Mouse (Mus musculus): Measurements from ENCODE around the gene Ltb4r2. TPM values are rescaled to one million over a fixed set of nuclear protein-coding genes. Genes with fewer than 3 reads are reported as not detected.
"Not testable (repeated sequence)": the region's sequence is repeated elsewhere in the genome, so short reads cannot be mapped to it uniquely, and the experiment has no call there.

The Ltb4r2 gene
- total RNA-seq, 2 experiments from 2014 or later = 0.22 TPM; not detected in 1

- TF ChIP-seq CTCF (conservative IDR thresholded peaks at IDR 0.05) = peak; percentile 43
- no peak overlapping the region for H3K27ac ChIP-seq
- H3K4me3 ChIP-seq = no peak overlapping the region; the same call in 1 of the 2 replicates
- DNase-seq (ENCODE audit: low spot score in 2 of 2) = no peak
Measured at GRCm38 (mm10) chr14:55747051-55747847, 14.0 kb upstream of the Ltb4r2 start.

GRCm38 (mm10) chr14:55757566-55757965, 3.7 kb upstream of the Ltb4r2 start:
- H3K27ac ChIP-seq = no peak overlapping the region
- TF ChIP-seq CTCF (conservative IDR thresholded peaks at IDR 0.05) = no peak
- H3K4me3 ChIP-seq = no peak overlapping the region
- no peak for DNase-seq (ENCODE audit: low spot score in 2 of 2)

GRCm38 (mm10) chr14:55758363-55758784, 2.9 kb upstream of the Ltb4r2 start, which contains the start of gene Cideb:
Gene Cideb (minus strand): TSS chr14:55758458.
- TF ChIP-seq CTCF (conservative IDR thresholded peaks at IDR 0.05) = peak; percentile 83
- DNase-seq (ENCODE audit: low spot score in 2 of 2) = peak in 1 of 2 experiments; percentile 46
- Histone ChIP-seq H3K4me3 (no peak within 1 kb of the TSS), H3K27ac (no peak within 1 kb of the TSS)

- H3K27ac ChIP-seq = not testable (repeated sequence)
- DNase-seq (ENCODE audit: low spot score in 2 of 2) = peak; percentile 70 to 85
- peak overlapping the region; percentile 36 for H3K4me3 ChIP-seq
- TF ChIP-seq CTCF (conservative IDR thresholded peaks at IDR 0.05) = peak; percentile 85
Measured at GRCm38 (mm10) chr14:55760156-55760555, 1.1 kb upstream of the Ltb4r2 start.

GRCm38 (mm10) chr14:55762001-55762821, 983 bp downstream of the Ltb4r2 start:
- TF ChIP-seq CTCF (conservative IDR thresholded peaks at IDR 0.05) = peak; percentile 76
- Histone ChIP-seq H3K4me3 (peak overlapping the region; percentile 65), H3K27ac (peak overlapping the region; percentile 72)
- DNase-seq (ENCODE audit: low spot score in 2 of 2) = peak in 1 of 2 experiments; percentile 24

- TF ChIP-seq CTCF (conservative IDR thresholded peaks at IDR 0.05) = no peak
- DNase-seq (ENCODE audit: low spot score in 2 of 2) = no peak
- H3K4me3 ChIP-seq = no peak overlapping the region
- peak overlapping the region; percentile 72; the same call in 1 of the 2 replicates for H3K27ac ChIP-seq
Measured at GRCm38 (mm10) chr14:55763166-55763565, 1.9 kb downstream of the Ltb4r2 start.

- H3K4me3 ChIP-seq = no peak within 1 kb of the TSS
- no peak for DNase-seq (ENCODE audit: low spot score in 2 of 2)
- no peak for TF ChIP-seq CTCF (conservative IDR thresholded peaks at IDR 0.05)
- H3K27ac ChIP-seq = no peak within 1 kb of the TSS
Measured at GRCm38 (mm10) chr14:55765696-55766095, 4.5 kb downstream of the Ltb4r2 start, which contains the start of gene Ltb4r1. Gene Ltb4r1 (plus strand): TSS chr14:55765962.

GRCm38 (mm10) chr14:55767519-55768414, 6.5 kb downstream of the Ltb4r2 start:
- peak overlapping the region; percentile 56 for H3K4me3 ChIP-seq
- H3K27ac ChIP-seq = no peak overlapping the region
- DNase-seq (ENCODE audit: low spot score in 2 of 2) = no peak
- TF ChIP-seq CTCF (conservative IDR thresholded peaks at IDR 0.05) = peak; percentile 72

- no peak overlapping the region for H3K27ac ChIP-seq
- no peak for TF ChIP-seq CTCF (conservative IDR thresholded peaks at IDR 0.05)
- DNase-seq (ENCODE audit: low spot score in 2 of 2) = no peak
- H3K4me3 ChIP-seq = no peak overlapping the region
Measured at GRCm38 (mm10) chr14:55768555-55768954, 7.3 kb downstream of the Ltb4r2 start.

- H3K27ac ChIP-seq = no peak overlapping the region
- no peak for DNase-seq (ENCODE audit: low spot score in 2 of 2)
- H3K4me3 ChIP-seq = no peak overlapping the region
- no peak for TF ChIP-seq CTCF (conservative IDR thresholded peaks at IDR 0.05)
Measured at GRCm38 (mm10) chr14:55769087-55769703, 8.0 kb downstream of the Ltb4r2 start.

GRCm38 (mm10) chr14:55776711-55777110, 15.5 kb downstream of the Ltb4r2 start:
- Histone ChIP-seq H3K4me3 (no peak overlapping the region), H3K27ac (no peak overlapping the region)
- no peak for DNase-seq (ENCODE audit: low spot score in 2 of 2)
- TF ChIP-seq CTCF (conservative IDR thresholded peaks at IDR 0.05) = no peak

- Histone ChIP-seq H3K4me3 (no peak overlapping the region), H3K27ac (no peak overlapping the region)
- TF ChIP-seq CTCF (conservative IDR thresholded peaks at IDR 0.05) = no peak
- no peak for DNase-seq (ENCODE audit: low spot score in 2 of 2)
Measured at GRCm38 (mm10) chr14:55777176-55777575, 15.9 kb downstream of the Ltb4r2 start.
